Mouse (Mus musculus) adrenal gland, postnatal 25 days (tissue): ENCODE measurements at regions not wholly inside any gene's neighbourhood (a gene's known extent, or its start where the extent isn't known, plus 50 kb on each side); places are given as distances from the start of the nearest gene placed in this dataset.

ENCODE experiments used
- DNase-seq: peaks from one replicate; pipeline ENCODE4 v3.0.0; 2021; ENCODE audit warnings: mixed read lengths

GRCm38 (mm10) chr6:95179993-95180392 is 63.0 kb downstream of the Kbtbd8 start:
- no peak for DNase-seq

GRCm38 (mm10) chr6:95182238-95182637 is 65.2 kb downstream of the Kbtbd8 start:
- no peak for DNase-seq

GRCm38 (mm10) chr6:95185074-95185931 is 68.3 kb downstream of the Kbtbd8 start:
- DNase-seq = no peak

- no peak for DNase-seq
Observed at GRCm38 (mm10) chr6:95196631-95197030, 79.6 kb downstream of the Kbtbd8 start.

GRCm38 (mm10) chr6:95198611-95199010 is 81.6 kb downstream of the Kbtbd8 start:
- no peak for DNase-seq

GRCm38 (mm10) chr6:95202291-95202790 is 85.3 kb downstream of the Kbtbd8 start:
- no peak for DNase-seq

- DNase-seq = no peak
Observed at GRCm38 (mm10) chr6:95202978-95203377, 85.9 kb downstream of the Kbtbd8 start.

- no peak for DNase-seq
Observed at GRCm38 (mm10) chr6:95204231-95204630, 87.2 kb downstream of the Kbtbd8 start.

- peak; percentile 57 for DNase-seq
Observed at GRCm38 (mm10) chr6:95207063-95207462, 90.0 kb downstream of the Kbtbd8 start.

- DNase-seq = no peak
Observed at GRCm38 (mm10) chr6:95217431-95217830, 100.4 kb downstream of the Kbtbd8 start.

- no peak for DNase-seq
Observed at GRCm38 (mm10) chr6:95218830-95219229, 101.8 kb downstream of the Kbtbd8 start.

GRCm38 (mm10) chr6:95223537-95223936 is 98.4 kb upstream of the Gm10234 start:
- peak; percentile 76 for DNase-seq

GRCm38 (mm10) chr6:95229885-95230284 is 92.0 kb upstream of the Gm10234 start:
- no peak for DNase-seq

GRCm38 (mm10) chr6:95234712-95235111 is 87.2 kb upstream of the Gm10234 start:
- DNase-seq = no peak

GRCm38 (mm10) chr6:95243657-95244056 is 78.3 kb upstream of the Gm10234 start:
- no peak for DNase-seq

GRCm38 (mm10) chr6:95244911-95245310 is 77.0 kb upstream of the Gm10234 start:
- no peak for DNase-seq

- DNase-seq = no peak
Observed at GRCm38 (mm10) chr6:95256303-95256702, 65.6 kb upstream of the Gm10234 start.

- no peak for DNase-seq
Observed at GRCm38 (mm10) chr6:95261001-95261400, 60.9 kb upstream of the Gm10234 start.

GRCm38 (mm10) chr6:95264011-95264869 is 57.7 kb upstream of the Gm10234 start:
- DNase-seq = no peak

GRCm38 (mm10) chr6:95269524-95269923 is 52.4 kb upstream of the Gm10234 start:
- DNase-seq = peak; percentile 51
